Mouse (Mus musculus) liver, adult 2 months (tissue): ENCODE results near the gene BC030499.

Experiments
- CTCF ChIP-seq: fragments of 200-500 bp; IDR thresholded peaks from 2 replicates; pipeline ENCODE4 v1.5.1; 2011; ENCODE audit warnings: low read depth, low read length, control low read depth
- POLR2A ChIP-seq: fragments of 200-500 bp; IDR thresholded peaks from 2 replicates; pipeline ENCODE4 v1.6.1; 2011; ENCODE audit warnings: low read length, control low read depth; ENCODE audit not compliant: insufficient read depth; ENCODE audit errors: extremely low read depth

DNA sequence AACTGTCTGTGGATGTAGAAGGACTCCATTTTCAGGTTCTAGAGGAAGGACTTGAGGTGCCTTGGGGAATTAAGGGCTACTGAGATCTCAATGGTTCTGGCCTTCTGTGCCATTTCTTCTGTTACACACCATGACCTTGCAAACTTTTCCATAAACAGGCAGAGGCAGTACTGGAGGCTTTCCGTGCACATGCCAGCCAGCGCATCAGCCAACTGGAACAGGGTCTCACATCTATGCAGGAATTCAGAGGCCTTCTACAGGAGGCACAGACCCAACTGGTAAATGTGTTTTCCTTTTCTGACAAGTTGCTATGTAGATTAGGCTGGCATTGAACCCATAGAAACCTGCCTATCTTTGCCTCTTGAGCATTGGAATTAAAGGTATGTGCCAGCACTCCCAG is 23.0 kb downstream of the BC030499 start:
- TF ChIP-seq POLR2A (no peak), CTCF (no peak)
